Mouse (Mus musculus): ENCODE measurements at regions not wholly inside any gene's neighbourhood (a gene's known extent, or its start where the extent isn't known, plus 50 kb on each side); places are given as distances from the start of the nearest gene placed in this dataset.

DNA sequence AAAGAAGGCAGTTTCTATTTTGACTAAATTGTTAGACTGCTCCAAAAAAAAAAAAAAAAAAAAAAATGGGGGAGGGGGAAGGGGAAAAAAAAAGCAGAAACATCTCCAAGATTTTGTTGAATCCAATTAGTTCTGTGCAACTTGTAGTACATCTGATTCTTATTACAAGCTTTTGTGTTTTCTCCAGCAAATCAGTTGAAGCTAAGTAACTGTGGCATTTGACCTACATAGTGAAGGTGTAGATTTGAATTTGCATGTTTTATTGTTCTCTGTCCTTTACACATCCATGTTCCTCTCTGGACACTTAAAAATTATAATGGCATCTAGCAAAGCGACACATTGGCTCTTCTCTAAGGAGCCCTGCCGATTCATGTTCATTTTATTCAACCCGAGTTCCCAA, 192.6 kb downstream of the Pax3 start:
- Histone ChIP-seq H3K4me1 (ENCODE audit: control insufficient read depth, insufficient read depth, low read length) (no peaks in the 10 kb centered on the region), H3K36me3 (ENCODE audit: control insufficient read depth, insufficient read depth, low read length) (no peaks in the 10 kb centered on the region), H3K27me3 (replicated peaks; ENCODE audit: control insufficient read depth, insufficient read depth, low read length) (no peaks in the 10 kb centered on the region), H3K4me3 (ENCODE audit: low read depth, low read length) (no peak overlapping the region), H3K4me2 (ENCODE audit: low read length) (no peak overlapping the region), H3K9ac (ENCODE audit: low read length) (no peak overlapping the region), H3K9me3 (replicated peaks; ENCODE audit: control insufficient read depth, low read length) (no peaks in the 10 kb centered on the region), H3K27ac (ENCODE audit: low read depth, low read length) (no peak overlapping the region)
- DNase-seq (ENCODE audit: low spot score): no peak
- 83% methylated on average over 3 of the region's 3 CpGs for WGBS
- no peak for ATAC-seq

DNA sequence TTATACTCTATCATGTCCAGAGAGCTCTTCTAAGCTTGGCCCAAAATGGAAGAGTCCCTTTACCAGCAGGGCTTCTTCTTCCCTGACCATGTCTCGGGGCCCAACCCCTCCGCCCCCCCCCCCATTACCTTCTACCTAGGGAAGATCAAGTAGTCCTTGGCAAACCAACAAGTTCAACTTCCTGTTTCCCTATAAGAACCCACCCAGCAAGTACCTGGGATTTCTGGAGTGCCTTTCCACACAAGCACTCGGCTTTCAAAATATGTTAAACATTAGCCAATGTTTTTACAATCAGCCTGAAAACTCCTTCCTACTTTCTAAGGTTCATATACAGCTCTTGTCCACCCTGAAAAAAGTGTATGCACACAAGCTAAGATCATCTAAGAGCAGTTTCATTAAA, 198.2 kb downstream of the Pax3 start:
- Histone ChIP-seq H3K27me3 (replicated peaks; ENCODE audit: control insufficient read depth, insufficient read depth, low read length) (no peaks in the 10 kb centered on the region), H3K36me3 (ENCODE audit: control insufficient read depth, insufficient read depth, low read length) (no peaks in the 10 kb centered on the region), H3K9ac (ENCODE audit: low read length) (no peak overlapping the region), H3K4me1 (ENCODE audit: control insufficient read depth, insufficient read depth, low read length) (no peaks in the 10 kb centered on the region), H3K4me2 (ENCODE audit: low read length) (no peak overlapping the region), H3K4me3 (ENCODE audit: low read depth, low read length) (no peak overlapping the region), H3K27ac (ENCODE audit: low read depth, low read length) (no peak overlapping the region), H3K9me3 (replicated peaks; ENCODE audit: control insufficient read depth, low read length) (no peaks in the 10 kb centered on the region)
- 87% methylated on average over 3 of the region's 3 CpGs for WGBS
- ATAC-seq: no peak
- DNase-seq (ENCODE audit: low spot score): no peak

DNA sequence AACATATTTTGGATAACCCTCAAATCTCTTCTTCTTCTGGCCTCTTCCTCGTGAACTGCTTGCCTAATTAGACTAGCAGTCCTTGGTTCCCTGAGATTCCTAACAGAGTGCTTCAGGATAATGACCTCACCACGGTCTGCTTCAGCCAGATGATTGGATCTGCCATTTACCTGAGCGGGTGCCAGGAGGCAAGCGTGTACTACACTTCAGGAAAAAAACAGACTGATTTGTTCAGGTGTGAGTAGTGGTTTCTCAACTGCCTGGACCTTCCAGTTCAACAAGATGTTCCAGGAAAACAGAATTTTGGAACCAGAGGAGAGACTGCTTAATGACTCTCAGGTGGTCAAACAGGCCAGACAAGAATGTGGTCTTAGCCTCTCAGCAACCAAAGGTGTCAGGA, 215.4 kb downstream of the Pax3 start:
- Histone ChIP-seq H3K9me3 (replicated peaks; ENCODE audit: control insufficient read depth, low read length) (no peaks in the 10 kb centered on the region), H3K36me3 (ENCODE audit: control insufficient read depth, insufficient read depth, low read length) (no peaks in the 10 kb centered on the region), H3K4me3 (ENCODE audit: low read depth, low read length) (no peak overlapping the region), H3K27me3 (replicated peaks; ENCODE audit: control insufficient read depth, insufficient read depth, low read length) (peaks cover 16% of the 10 kb centered on the region), H3K4me2 (ENCODE audit: low read length) (no peak overlapping the region), H3K9ac (ENCODE audit: low read length) (no peak overlapping the region), H3K27ac (ENCODE audit: low read depth, low read length) (no peak overlapping the region), H3K4me1 (ENCODE audit: control insufficient read depth, insufficient read depth, low read length) (no peaks in the 10 kb centered on the region)
- ATAC-seq (no peak), DNase-seq (ENCODE audit: low spot score) (no peak)
- WGBS: 49% methylated on average over 4 of the region's 4 CpGs

DNA sequence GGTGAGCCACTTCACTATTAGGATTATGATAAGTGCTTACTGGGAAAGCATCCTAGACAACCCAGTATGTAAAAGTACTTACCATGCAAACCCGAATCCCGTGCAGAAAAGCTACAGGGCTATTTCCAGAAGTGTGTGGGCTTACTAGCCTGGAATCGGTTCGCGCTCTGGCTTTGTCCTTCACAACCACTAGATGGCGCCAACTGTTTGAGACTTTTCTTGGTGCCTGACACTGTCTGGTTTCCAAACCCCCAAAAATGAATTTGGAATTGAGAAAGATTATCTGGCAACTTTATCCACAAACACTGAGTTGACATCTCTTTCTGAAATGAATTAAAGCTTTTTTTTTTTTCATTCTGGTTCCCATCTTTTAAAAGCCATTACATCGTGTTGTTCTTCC, 218.2 kb downstream of the Pax3 start:
- peaks cover 24% of the 10 kb centered on the region for H3K27me3 ChIP-seq (replicated peaks; ENCODE audit: control insufficient read depth, insufficient read depth, low read length)
- peak; percentile 73; the same call in 1 of the 2 replicates for ATAC-seq

DNA sequence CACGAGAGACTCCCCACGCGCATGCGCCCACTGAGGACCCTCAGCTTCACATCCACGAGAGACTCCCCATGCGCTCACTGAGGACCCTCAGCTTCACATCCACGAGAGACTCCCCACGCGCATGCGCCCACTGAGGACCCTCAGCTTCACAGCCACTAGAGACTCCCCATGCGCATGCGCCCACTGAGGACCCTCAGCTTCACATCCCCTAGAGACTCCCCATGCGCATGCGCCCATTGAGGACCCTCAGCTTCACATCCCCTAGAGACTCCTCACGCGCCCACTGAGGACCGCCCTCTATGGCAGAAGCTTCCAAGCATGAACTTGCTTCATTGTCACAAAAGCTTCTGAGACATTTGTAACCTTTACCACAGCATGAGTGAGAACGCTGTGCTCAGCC, 221.0 kb downstream of the Pax3 start:
- no peak overlapping the region for H3K4me3 ChIP-seq (ENCODE audit: low read depth, low read length)
- no peak overlapping the region for H3K4me2 ChIP-seq (ENCODE audit: low read length)
- H3K9me3 ChIP-seq (replicated peaks; ENCODE audit: control insufficient read depth, low read length): no peaks in the 10 kb centered on the region
- DNase-seq (ENCODE audit: low spot score) (no peak), ATAC-seq (no peak)
- peaks cover 2% of the 10 kb centered on the region; the same call in 1 of the 2 replicates for H3K4me1 ChIP-seq (ENCODE audit: control insufficient read depth, insufficient read depth, low read length)
- H3K9ac ChIP-seq (ENCODE audit: low read length): no peak overlapping the region
- H3K27ac ChIP-seq (ENCODE audit: low read depth, low read length): no peak overlapping the region
- 94% methylated on average over 18 of the region's 18 CpGs for WGBS
- H3K27me3 ChIP-seq (replicated peaks; ENCODE audit: control insufficient read depth, insufficient read depth, low read length): peaks cover 30% of the 10 kb centered on the region
- no peaks in the 10 kb centered on the region for H3K36me3 ChIP-seq (ENCODE audit: control insufficient read depth, insufficient read depth, low read length)

More for the DNA sequence above, 218.2 kb downstream of the Pax3 start:
- Histone ChIP-seq H3K4me2 (ENCODE audit: low read length) (no peak overlapping the region), H3K4me3 (ENCODE audit: low read depth, low read length) (no peak overlapping the region), H3K36me3 (ENCODE audit: control insufficient read depth, insufficient read depth, low read length) (no peaks in the 10 kb centered on the region), H3K4me1 (ENCODE audit: control insufficient read depth, insufficient read depth, low read length) (no peaks in the 10 kb centered on the region), H3K9ac (ENCODE audit: low read length) (no peak overlapping the region), H3K27ac (ENCODE audit: low read depth, low read length) (no peak overlapping the region), H3K9me3 (replicated peaks; ENCODE audit: control insufficient read depth, low read length) (no peaks in the 10 kb centered on the region)
- 7% methylated on average over 7 of the region's 7 CpGs for WGBS
- DNase-seq (ENCODE audit: low spot score): peak; percentile 88

DNA sequence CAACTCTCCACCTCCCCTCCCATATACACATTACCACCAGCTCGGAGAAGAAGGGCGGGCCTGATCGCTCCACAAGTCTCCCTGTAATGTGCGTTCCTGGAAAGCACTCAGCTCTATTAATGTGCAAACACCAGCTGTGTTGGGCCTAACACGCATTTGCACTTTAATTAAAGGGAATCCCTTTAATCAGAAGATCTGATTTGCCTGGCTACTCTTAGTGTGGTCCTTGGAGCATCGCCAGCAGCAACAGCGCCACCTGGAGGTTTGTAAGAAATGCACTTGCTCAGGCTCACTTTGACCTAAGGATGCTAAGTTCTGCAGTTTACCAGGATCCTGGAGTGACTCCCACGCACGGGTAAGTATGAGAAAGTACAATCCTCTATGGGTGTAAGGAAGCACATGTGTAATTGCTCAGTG, 224.6 kb downstream of the Pax3 start:
- no peaks in the 10 kb centered on the region for H3K9me3 ChIP-seq (replicated peaks; ENCODE audit: control insufficient read depth, low read length)

DNA sequence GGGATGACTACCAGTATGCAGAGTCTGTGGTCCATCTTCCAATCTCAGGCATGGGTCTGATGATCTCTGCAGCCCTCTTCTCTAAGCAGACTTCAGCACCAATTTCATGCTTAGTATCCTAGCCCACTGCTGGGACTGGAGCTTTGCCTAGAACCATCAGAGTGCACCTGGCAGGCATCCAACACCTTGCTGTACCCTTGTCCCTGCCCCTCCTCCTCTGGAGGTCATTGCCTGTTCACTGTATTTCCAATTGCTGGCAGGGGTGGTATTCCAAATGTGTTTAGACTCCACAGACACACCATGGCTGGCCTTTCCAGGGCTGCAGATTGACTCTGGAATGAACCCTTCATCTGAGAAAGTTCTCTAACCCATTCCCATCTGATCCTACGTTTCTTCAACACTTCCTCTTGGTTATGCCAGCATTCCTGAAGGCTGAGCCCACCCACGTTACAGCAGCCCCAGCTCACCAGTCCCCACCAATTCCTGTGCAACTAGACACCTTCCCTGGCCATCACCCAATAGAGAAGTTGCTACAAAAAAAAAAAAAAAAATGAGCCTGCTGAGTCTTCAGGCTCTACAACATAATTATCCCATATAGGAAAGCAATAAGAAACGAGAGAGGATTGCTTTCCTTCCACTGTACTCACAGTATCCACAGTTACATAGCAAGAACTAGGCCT, 232.1 kb downstream of the Pax3 start:
- no peak overlapping the region for H3K4me3 ChIP-seq (ENCODE audit: low read depth, low read length)
- no peak overlapping the region for H3K27ac ChIP-seq (ENCODE audit: low read depth, low read length)
- H3K4me2 ChIP-seq (ENCODE audit: low read length): no peak overlapping the region
- DNase-seq (ENCODE audit: low spot score): peak; percentile 10
- H3K9me3 ChIP-seq (replicated peaks; ENCODE audit: control insufficient read depth, low read length): no peaks in the 10 kb centered on the region
- H3K4me1 ChIP-seq (ENCODE audit: control insufficient read depth, insufficient read depth, low read length): no peaks in the 10 kb centered on the region
- ATAC-seq: no peak
- no peak overlapping the region for H3K9ac ChIP-seq (ENCODE audit: low read length)
- H3K27me3 ChIP-seq (replicated peaks; ENCODE audit: control insufficient read depth, insufficient read depth, low read length): no peaks in the 10 kb centered on the region; the same call in 1 of the 2 replicates
- 59% methylated on average over 3 of the region's 3 CpGs for WGBS
- H3K36me3 ChIP-seq (ENCODE audit: control insufficient read depth, insufficient read depth, low read length): no peaks in the 10 kb centered on the region

More for the DNA sequence above, 224.6 kb downstream of the Pax3 start:
- ATAC-seq (peak; percentile 96), DNase-seq (ENCODE audit: low spot score) (peak; percentile 95)
- no peak overlapping the region for H3K9ac ChIP-seq (ENCODE audit: low read length)
- WGBS: under 1% methylated on average over 9 of the region's 9 CpGs
- no peak overlapping the region for H3K27ac ChIP-seq (ENCODE audit: low read depth, low read length)
- H3K36me3 ChIP-seq (ENCODE audit: control insufficient read depth, insufficient read depth, low read length): no peaks in the 10 kb centered on the region
- H3K4me1 ChIP-seq (ENCODE audit: control insufficient read depth, insufficient read depth, low read length): peaks cover 2% of the 10 kb centered on the region; the same call in 1 of the 2 replicates
- no peak overlapping the region for H3K4me2 ChIP-seq (ENCODE audit: low read length)
- no peak overlapping the region for H3K4me3 ChIP-seq (ENCODE audit: low read depth, low read length)
- H3K27me3 ChIP-seq (replicated peaks; ENCODE audit: control insufficient read depth, insufficient read depth, low read length): peaks cover 29% of the 10 kb centered on the region

DNA sequence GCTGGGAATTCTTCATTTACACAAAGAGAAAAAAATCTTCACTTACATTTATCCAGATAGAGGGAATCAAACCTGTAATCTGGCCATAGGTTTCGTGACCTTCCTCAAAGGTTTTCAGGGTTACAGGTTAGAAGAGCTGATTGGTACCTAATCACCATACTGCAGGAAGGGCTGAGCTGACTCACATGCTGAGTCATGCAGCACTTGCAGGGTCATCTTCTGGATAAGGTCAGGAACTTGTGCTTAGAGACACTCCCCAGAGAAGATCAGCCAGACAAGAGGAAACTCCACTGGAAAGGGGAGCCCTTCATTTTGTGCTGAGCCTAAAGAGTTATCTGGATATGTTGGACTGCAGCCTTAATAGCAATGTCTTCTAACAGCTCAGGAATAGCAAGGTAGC, 237.6 kb downstream of the Pax3 start:
- Histone ChIP-seq H3K27ac (ENCODE audit: low read depth, low read length) (no peak overlapping the region), H3K27me3 (replicated peaks; ENCODE audit: control insufficient read depth, insufficient read depth, low read length) (no peaks in the 10 kb centered on the region; the same call in 1 of the 2 replicates), H3K4me1 (ENCODE audit: control insufficient read depth, insufficient read depth, low read length) (no peaks in the 10 kb centered on the region), H3K9me3 (replicated peaks; ENCODE audit: control insufficient read depth, low read length) (no peaks in the 10 kb centered on the region), H3K4me2 (ENCODE audit: low read length) (no peak overlapping the region), H3K4me3 (ENCODE audit: low read depth, low read length) (no peak overlapping the region), H3K36me3 (ENCODE audit: control insufficient read depth, insufficient read depth, low read length) (no peaks in the 10 kb centered on the region), H3K9ac (ENCODE audit: low read length) (no peak overlapping the region)
- 77% methylated on average over 1 of the region's 1 CpGs for WGBS
- no peak for ATAC-seq
- DNase-seq (ENCODE audit: low spot score): no peak

DNA sequence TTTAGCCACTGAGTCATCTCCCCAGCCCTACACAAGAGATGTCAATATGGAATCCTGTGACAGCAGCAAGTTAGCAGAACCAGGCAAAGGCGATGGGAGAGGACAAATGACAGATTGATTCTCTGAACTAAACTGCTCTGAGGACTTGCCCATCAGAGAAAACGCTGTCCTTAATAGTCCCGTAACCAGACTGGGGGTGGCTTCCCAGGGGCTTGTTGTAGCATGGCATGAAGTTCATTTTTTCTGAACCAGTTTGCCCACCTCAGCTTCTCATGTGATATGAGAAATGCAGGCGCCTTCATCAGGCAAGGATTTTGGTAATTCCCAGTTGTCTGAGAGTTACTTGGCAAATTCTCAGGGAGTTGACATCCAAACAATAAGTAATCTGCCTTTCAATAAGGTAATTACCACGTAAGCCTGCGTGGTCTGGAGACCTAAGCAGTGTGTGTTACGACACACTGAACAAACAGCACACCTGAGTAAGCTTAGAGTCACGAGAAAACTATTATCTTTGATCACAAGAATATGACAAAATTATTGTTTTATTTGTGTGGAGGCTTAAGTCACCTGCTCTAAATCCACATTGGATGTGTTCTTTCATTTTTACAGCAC, 239.7 kb downstream of the Pax3 start:
- DNase-seq (ENCODE audit: low spot score) (no peak), ATAC-seq (no peak)
- Histone ChIP-seq H3K27me3 (replicated peaks; ENCODE audit: control insufficient read depth, insufficient read depth, low read length) (no peaks in the 10 kb centered on the region), H3K27ac (ENCODE audit: low read depth, low read length) (no peak overlapping the region), H3K9me3 (replicated peaks; ENCODE audit: control insufficient read depth, low read length) (no peaks in the 10 kb centered on the region), H3K9ac (ENCODE audit: low read length) (no peak overlapping the region), H3K4me2 (ENCODE audit: low read length) (no peak overlapping the region), H3K4me3 (ENCODE audit: low read depth, low read length) (no peak overlapping the region), H3K36me3 (ENCODE audit: control insufficient read depth, insufficient read depth, low read length) (no peaks in the 10 kb centered on the region), H3K4me1 (ENCODE audit: control insufficient read depth, insufficient read depth, low read length) (no peaks in the 10 kb centered on the region)
- WGBS: 57% methylated on average over 8 of the region's 8 CpGs

All from forebrain, embryonic 14.5 days (tissue).